Mouse (Mus musculus) midbrain, postnatal 0 days (tissue): ENCODE results near the gene Hist2h3c2. TPM values are rescaled to one million over a fixed set of nuclear protein-coding genes. Genes with fewer than 3 reads are reported as not detected.
"Not testable (repeated sequence)": the region's sequence is repeated elsewhere in the genome, so short reads cannot be mapped to it uniquely, and the experiment has no call there.

Experiments used
- ATAC-seq: fragments of 200-750 bp; cut with Nextera tagmentation; 2 replicates; pipeline ENCODE4 v1.8.0; 2017; ENCODE audit warnings: moderate number of reproducible peaks, mild to moderate bottlenecking, moderate TSS enrichment, moderate library complexity; ENCODE audit not compliant: low FRiP score
- DNase-seq: peaks from one replicate; pipeline ENCODE4 v3.0.0-alpha.2; 2015; ENCODE audit warnings: low spot score
- H3K27ac ChIP-seq: fragments of 300-500 bp; sonication (generic); 2 replicates; pipeline ENCODE4 v1.5.1; 2014; ENCODE audit warnings: low read depth, mild to moderate bottlenecking, low read length, mixed read lengths
- H3K27me3 ChIP-seq: fragments of 300-500 bp; sonication (generic); 2 replicates; pipeline ENCODE4 v1.6.1; 2014; ENCODE audit warnings: low read length, control low read depth, mixed read lengths; ENCODE audit not compliant: insufficient read depth
- H3K36me3 ChIP-seq: fragments of 300-500 bp; sonication (generic); 2 replicates; pipeline ENCODE4 v1.6.1; 2014; ENCODE audit warnings: low read length, control low read depth, mixed read lengths; ENCODE audit not compliant: insufficient read depth
- H3K4me1 ChIP-seq: fragments of 300-500 bp; sonication (generic); 2 replicates; pipeline ENCODE4 v1.6.1; 2014; ENCODE audit warnings: mild to moderate bottlenecking, control low read depth, antibody characterized with exemption, low read length, mixed read lengths; ENCODE audit not compliant: insufficient read depth
- H3K4me2 ChIP-seq: fragments of 300-500 bp; sonication (generic); 2 replicates; pipeline ENCODE4 v1.6.1; 2014; ENCODE audit warnings: low read depth, mild to moderate bottlenecking, low read length, mixed read lengths; ENCODE audit not compliant: poor library complexity, severe bottlenecking
- H3K4me3 ChIP-seq: fragments of 300-500 bp; sonication (generic); 2 replicates; pipeline ENCODE4 v1.5.1; 2014; ENCODE audit warnings: low read depth, mild to moderate bottlenecking, low read length, moderate library complexity
- H3K9ac ChIP-seq: fragments of 300-500 bp; sonication (generic); replicated peaks from 2 replicates; pipeline ENCODE4 v1.6.1; 2014; ENCODE audit warnings: mild to moderate bottlenecking, low read length, moderate library complexity, mixed read lengths; ENCODE audit not compliant: poor library complexity, severe bottlenecking
- H3K9me3 ChIP-seq: fragments of 300-500 bp; sonication (generic); 2 replicates; pipeline ENCODE4 v1.6.1; 2016; ENCODE audit warnings: low read length, control low read depth
- CTCF ChIP-seq: IDR thresholded peaks from 2 replicates; pipeline ENCODE4 v1.5.1; 2016; ENCODE audit warnings: antibody characterized with exemption, mild to moderate bottlenecking
- WGBS: fragments of 180-500 bp; shearing (Covaris S2); extraction: QIAGEN DNeasy Blood & Tissue Kit; methylation state at CpG from one replicate; pipeline ENCODE4 v1.1.7; 2014; 5-methylcytosine and 5-hydroxymethylcytosine counted together
- polyA plus RNA-seq: library from polyadenylated mRNA; unstranded; fragments of >200 nt; fragmentation: Nextera tagmentation; extraction: Ambion mirVana; gene quantifications from 2 replicates; pipeline ENCODE4 v1.2.1, GENCODE M21; 2015
- total RNA-seq: library from RNA; depleted of rRNA; stranded (reverse); fragments of >200 nt; gene quantifications from 2 replicates; pipeline ENCODE4 v1.2.3, GENCODE M21; 2014

Hist2h3c2 gene
- total and polyA plus RNA-seq, 2 experiments from 2014 or later = 0.68 to 182 TPM

DNA sequence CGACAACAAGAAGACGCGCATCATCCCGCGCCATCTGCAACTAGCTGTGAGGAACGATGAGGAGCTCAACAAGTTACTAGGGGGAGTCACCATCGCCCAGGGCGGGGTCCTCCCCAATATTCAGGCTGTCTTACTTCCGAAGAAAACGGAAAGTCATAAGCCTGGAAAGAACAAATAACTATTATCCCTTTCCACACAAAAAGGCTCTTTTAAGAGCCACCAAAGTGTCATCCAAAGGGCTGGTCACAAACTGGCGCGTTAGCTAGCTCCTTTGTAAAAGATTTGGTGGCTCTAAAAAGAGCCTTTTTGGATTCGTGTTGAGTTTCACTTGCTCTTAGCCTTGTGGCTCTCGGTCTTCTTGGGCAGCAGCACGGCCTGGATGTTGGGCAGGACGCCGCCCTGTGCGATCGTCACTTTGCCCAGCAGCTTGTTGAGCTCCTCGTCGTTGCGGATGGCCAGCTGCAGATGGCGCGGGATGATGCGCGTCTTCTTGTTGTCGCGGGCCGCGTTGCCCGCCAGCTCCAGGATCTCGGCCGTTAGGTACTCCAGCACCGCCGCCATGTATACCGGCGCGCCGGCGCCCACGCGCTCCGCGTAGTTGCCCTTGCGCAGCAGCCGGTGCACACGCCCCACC, 18.7 kb downstream of the Hist2h3c2 start:
- WGBS = 0% methylated on average over 27 of the region's 47 CpGs
- ATAC-seq = peak; percentile 17; the same call in 1 of the 2 replicates
- Histone ChIP-seq H3K27ac (peak overlapping the region; percentile 91), H3K4me3 (peak overlapping the region; percentile 51), H3K9ac (peak overlapping the region; percentile 61), H3K4me2 (peak overlapping the region; percentile 64)
- not testable (repeated sequence) for H3K4me1 ChIP-seq, H3K27me3 ChIP-seq, H3K9me3 ChIP-seq, H3K36me3 ChIP-seq
- DNase-seq = peak; percentile 39
- 0 out of 2 replicates have a peak, but pooled peaks have one; percentile 5 for TF ChIP-seq CTCF

DNA sequence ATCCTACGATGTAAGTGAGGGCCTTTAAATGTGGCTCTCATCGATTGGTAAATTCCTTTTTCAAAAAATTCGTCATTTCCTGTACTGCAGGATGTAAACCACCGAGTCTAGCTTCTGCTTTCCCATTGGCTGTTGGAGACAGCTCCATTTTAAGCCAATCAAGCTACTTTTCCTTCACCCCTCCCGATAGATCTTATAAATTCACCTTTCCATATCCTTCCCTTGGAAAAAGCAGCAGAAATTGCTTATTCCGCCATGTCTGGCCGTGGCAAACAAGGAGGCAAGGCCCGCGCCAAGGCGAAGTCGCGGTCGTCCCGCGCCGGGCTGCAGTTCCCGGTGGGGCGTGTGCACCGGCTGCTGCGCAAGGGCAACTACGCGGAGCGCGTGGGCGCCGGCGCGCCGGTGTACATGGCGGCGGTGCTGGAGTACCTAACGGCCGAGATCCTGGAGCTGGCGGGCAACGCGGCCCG, 19.2 kb downstream of the Hist2h3c2 start, which contains the start of the genes Bola1 and Hist2h2ab:
Gene Bola1, minus strand, starts transcription at position 49 of the 470 bp plus-strand sequence.
Gene Hist2h2ab, plus strand, starts transcription at position 205 of the 470 bp plus-strand sequence.
- H3K9ac ChIP-seq = peak within 1 kb of the TSS; percentile 61
- ATAC-seq (peak; percentile 92), DNase-seq (peak; percentile 94)
- H3K36me3 ChIP-seq = no peaks in the 10 kb centered on the region
- H3K9me3 ChIP-seq = no peaks in the 10 kb centered on the region
- no peak for TF ChIP-seq CTCF
- H3K27me3 ChIP-seq = no peaks in the 10 kb centered on the region
- H3K27ac ChIP-seq = peak within 1 kb of the TSS; percentile 91
- 0% methylated on average over 37 of the region's 37 CpGs for WGBS
- H3K4me1 ChIP-seq = peaks cover 4% of the 10 kb centered on the region; the same call in 1 of the 2 replicates
- peak within 1 kb of the TSS; percentile 51 for H3K4me3 ChIP-seq
- peak within 1 kb of the TSS; percentile 64 for H3K4me2 ChIP-seq

DNA sequence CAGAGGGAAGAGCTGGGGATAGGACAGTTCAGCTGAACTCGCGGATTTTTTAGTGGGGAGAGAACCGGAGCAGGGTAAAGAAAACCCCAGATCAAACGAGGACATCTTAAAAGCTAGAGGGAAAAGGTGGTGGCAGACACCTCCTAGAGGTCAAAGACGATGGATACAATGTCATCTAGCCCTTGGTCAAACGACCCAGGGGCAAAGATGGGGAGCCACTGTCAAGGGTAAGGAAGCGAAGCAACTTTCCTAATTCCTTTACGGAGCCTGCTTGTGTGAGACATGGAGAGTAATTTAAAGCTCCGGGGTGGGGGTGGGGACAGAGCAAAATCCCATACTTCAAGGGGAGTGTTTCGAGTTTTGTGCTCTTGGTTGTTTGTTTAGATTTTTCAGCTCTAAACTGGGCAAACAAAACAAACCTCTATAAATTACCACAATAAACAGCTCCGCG, 19.7 kb downstream of the Hist2h3c2 start:
- Histone ChIP-seq H3K9me3 (no peaks in the 10 kb centered on the region), H3K36me3 (no peaks in the 10 kb centered on the region), H3K4me3 (peak overlapping the region; percentile 51), H3K27ac (peak overlapping the region; percentile 91), H3K27me3 (0 out of 2 replicates have a peak, but pooled peaks cover 4% of the 10 kb centered on the region), H3K4me2 (peak overlapping the region; percentile 64), H3K9ac (peak overlapping the region; percentile 37), H3K4me1 (peaks cover 4% of the 10 kb centered on the region; the same call in 1 of the 2 replicates)
- ATAC-seq = peak; percentile 32; the same call in 1 of the 2 replicates
- DNase-seq = peak; percentile 30
- TF ChIP-seq CTCF = peak; percentile 42
- WGBS = 0% methylated on average over 12 of the region's 12 CpGs

DNA sequence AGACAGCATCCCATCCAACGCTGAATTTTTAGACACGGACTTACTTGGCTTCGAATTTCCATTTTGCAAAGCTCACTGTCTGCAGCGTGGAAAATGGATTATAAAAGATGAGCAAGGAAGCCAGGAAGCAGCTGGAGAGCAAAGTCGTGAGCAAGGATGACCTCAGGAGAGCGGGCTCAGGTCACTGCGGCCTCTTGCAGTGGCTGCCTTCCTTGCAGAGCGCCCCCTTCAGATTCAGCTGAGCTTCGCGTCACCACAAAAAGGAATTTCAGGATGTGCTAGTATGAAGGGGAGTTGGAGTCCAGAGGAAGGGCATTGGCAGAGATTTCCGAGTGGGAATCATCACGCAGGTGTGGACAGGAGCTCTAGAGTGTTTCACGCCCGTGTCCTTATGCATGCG, 29.7 kb downstream of the Hist2h3c2 start:
- H3K9me3 ChIP-seq = no peaks in the 10 kb centered on the region
- H3K27me3 ChIP-seq = 0 out of 2 replicates have a peak, but pooled peaks cover under 1% of the 10 kb centered on the region
- ATAC-seq (no peak), DNase-seq (no peak)
- H3K4me3 ChIP-seq = no peak overlapping the region
- peak; percentile 47 for TF ChIP-seq CTCF
- H3K36me3 ChIP-seq = no peaks in the 10 kb centered on the region
- no peak overlapping the region for H3K27ac ChIP-seq
- H3K4me1 ChIP-seq = no peaks in the 10 kb centered on the region
- H3K4me2 ChIP-seq = no peak overlapping the region
- H3K9ac ChIP-seq = no peak overlapping the region
- WGBS = 17% methylated on average over 15 of the region's 15 CpGs

DNA sequence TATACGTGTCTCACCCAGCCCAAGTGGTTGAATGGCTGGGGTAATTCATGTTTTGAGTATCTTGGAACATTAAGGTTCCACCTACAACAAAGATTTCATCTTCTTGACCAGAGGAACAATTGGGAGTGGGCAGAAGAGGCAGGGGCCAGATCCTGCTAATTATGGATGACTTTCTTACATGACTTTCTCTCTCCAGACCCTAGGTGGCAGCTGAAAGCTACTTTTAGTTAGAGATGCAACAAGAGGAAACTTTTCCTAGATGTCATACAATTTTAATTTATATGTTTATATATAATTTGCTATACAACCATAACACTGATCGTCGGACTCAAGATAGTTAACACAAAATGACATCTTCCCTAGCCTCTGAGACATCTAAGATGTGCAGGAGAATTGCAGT, 31.1 kb downstream of the Hist2h3c2 start:
- Histone ChIP-seq H3K9ac (no peak overlapping the region), H3K36me3 (no peaks in the 10 kb centered on the region), H3K27me3 (no peaks in the 10 kb centered on the region), H3K27ac (no peak overlapping the region), H3K4me1 (no peaks in the 10 kb centered on the region), H3K9me3 (no peaks in the 10 kb centered on the region), H3K4me3 (no peak overlapping the region), H3K4me2 (no peak overlapping the region)
- DNase-seq (no peak), ATAC-seq (no peak)
- peak; percentile 50 for TF ChIP-seq CTCF
- WGBS = 86% methylated on average over 3 of the region's 3 CpGs

- Histone ChIP-seq H3K36me3 (no peaks in the 10 kb centered on the region), H3K4me2 (no peak overlapping the region), H3K27me3 (no peaks in the 10 kb centered on the region), H3K4me1 (peaks cover 8% of the 10 kb centered on the region; the same call in 1 of the 2 replicates), H3K4me3 (no peak overlapping the region), H3K27ac (no peak overlapping the region), H3K9me3 (no peaks in the 10 kb centered on the region), H3K9ac (no peak overlapping the region)
- no peak for ATAC-seq
- no peak for TF ChIP-seq CTCF
- no peak for DNase-seq
- WGBS = 75% methylated on average over 2 of the region's 2 CpGs
Measured at GRCm38 (mm10) chr3:96199731-96200130, 39.2 kb downstream of the Hist2h3c2 start.

GRCm38 (mm10) chr3:96198601-96199251, 40.2 kb downstream of the Hist2h3c2 start:
- H3K27ac ChIP-seq = 0 out of 2 replicates have a peak overlapping the region, but pooled peaks have one; percentile 18
- not testable (repeated sequence) for H3K4me1 ChIP-seq, DNase-seq, H3K36me3 ChIP-seq, H3K27me3 ChIP-seq, H3K4me3 ChIP-seq, ATAC-seq, H3K9me3 ChIP-seq, H3K9ac ChIP-seq
- peak overlapping the region; percentile 30; the same call in 1 of the 2 replicates for H3K4me2 ChIP-seq
- 31% methylated on average over 7 of the region's 8 CpGs for WGBS
